Mouse (Mus musculus): Measurements from ENCODE around the gene Syde2. TPM values are rescaled to one million over a fixed set of nuclear protein-coding genes. Genes with fewer than 3 reads are reported as not detected.

Gene Syde2
- total RNA-seq (2023; ENCODE audit: inconsistent age), result 0.09 to 0.58 TPM (median 0.18 TPM) in 3 of 4 replicates, not detected in the other

GRCm38 (mm10) chr3:145987268-145987969 lies at the start of gene Syde2:
Gene Syde2, plus strand, starts transcription at chr3:145987870.

Other genes starting within 250 kb of the Syde2 start
- gene Ddah1, start 229.2 kb upstream of the Syde2 start, total RNA-seq (2023; ENCODE audit: inconsistent age), result not detected in 4 replicates
- 82.7 to 92.4 TPM (median 89.7 TPM) in 4 replicates for gene Bcl10, start 65.1 kb upstream of the Syde2 start, total RNA-seq (2023; ENCODE audit: inconsistent age)
- gene 2410004B18Rik, start 49.9 kb upstream of the Syde2 start, total RNA-seq (2023; ENCODE audit: inconsistent age), result 42.2 to 47.2 TPM (median 46.2 TPM) in 4 replicates
- not detected in 4 replicates for gene Wdr63, start 120.3 kb downstream of the Syde2 start, total RNA-seq (2023; ENCODE audit: inconsistent age)
- gene Mcoln3, start 129.6 kb downstream of the Syde2 start, total RNA-seq (2023; ENCODE audit: inconsistent age), result 5.7 to 7.7 TPM (median 7.1 TPM) in 4 replicates
- 35.7 to 54.6 TPM (median 45.4 TPM) in 4 replicates for gene Mcoln2, start 162.0 kb downstream of the Syde2 start, total RNA-seq (2023; ENCODE audit: inconsistent age)
- not detected in 4 replicates for gene Lpar3, start 233.1 kb downstream of the Syde2 start, total RNA-seq (2023; ENCODE audit: inconsistent age)